Mouse (Mus musculus): Measurements from ENCODE around the gene Sfmbt2. TPM values are rescaled to one million over a fixed set of nuclear protein-coding genes. Genes with fewer than 3 reads are reported as not detected.
A peak's percentile ranks its signal among the peaks of the same experiment; 100 is the strongest.

Sfmbt2 gene
- polyA plus RNA-seq, 1 experiment from 2014 or later: 0.39 TPM

GRCm38 (mm10) chr2:10370687-10371458 lies 563 bp downstream of the Sfmbt2 start:
- 3% methylated on average over 26 of the region's 26 CpGs for WGBS (ENCODE audit: insufficient replicate concordance)
- TF ChIP-seq CTCF (IDR thresholded peaks at IDR 0.05; ENCODE audit: low read depth): no peak
- TF ChIP-seq EP300 (IDR thresholded peaks at IDR 0.05; ENCODE audit: low read depth): no peak
- Histone ChIP-seq H3K27me3 (ENCODE audit: insufficient read depth, low read length) (peaks cover 69% of the 10 kb centered on the region), H3K4me1 (ENCODE audit: insufficient read depth) (peaks cover 26% of the 10 kb centered on the region), H3K27ac (ENCODE audit: low read depth) (no peak overlapping the region), H3K9ac (replicated peaks) (no peak overlapping the region), H3K4me3 (ENCODE audit: low read depth, low read length) (no peak overlapping the region), H3K36me3 (replicated peaks; ENCODE audit: insufficient read depth, low read length) (no peaks in the 10 kb centered on the region), H3K4me2 (ENCODE audit: low read depth, low read length) (no peak overlapping the region), H3K9me3 (ENCODE audit: low read length) (no peaks in the 10 kb centered on the region)
- ATAC-seq: no peak
- no peak for DNase-seq

GRCm38 (mm10) chr2:10371459-10371817 lies 1.1 kb downstream of the Sfmbt2 start:
- H3K27me3 ChIP-seq (ENCODE audit: insufficient read depth, low read length): peaks cover 74% of the 10 kb centered on the region
- no peak for DNase-seq
- no peak for ATAC-seq

GRCm38 (mm10) chr2:10371899-10372298 lies 1.6 kb downstream of the Sfmbt2 start:
- Histone ChIP-seq H3K4me3 (ENCODE audit: low read depth, low read length) (peak overlapping the region; percentile 58), H3K9ac (replicated peaks) (no peak overlapping the region), H3K36me3 (replicated peaks; ENCODE audit: insufficient read depth, low read length) (no peaks in the 10 kb centered on the region), H3K27ac (ENCODE audit: low read depth) (no peak overlapping the region), H3K9me3 (ENCODE audit: low read length) (no peaks in the 10 kb centered on the region), H3K27me3 (ENCODE audit: insufficient read depth, low read length) (peaks cover 74% of the 10 kb centered on the region), H3K4me1 (ENCODE audit: insufficient read depth) (peaks cover 26% of the 10 kb centered on the region), H3K4me2 (ENCODE audit: low read depth, low read length) (peak overlapping the region; percentile 93)
- WGBS (ENCODE audit: insufficient replicate concordance): 3% methylated on average over 12 of the region's 18 CpGs
- TF ChIP-seq EP300 (IDR thresholded peaks at IDR 0.05; ENCODE audit: low read depth): no peak
- TF ChIP-seq CTCF (IDR thresholded peaks at IDR 0.05; ENCODE audit: low read depth): no peak
- DNase-seq: no peak
- ATAC-seq: no peak

More at GRCm38 (mm10) chr2:10371459-10371817, 1.1 kb downstream of the Sfmbt2 start:
- no peak for TF ChIP-seq CTCF (IDR thresholded peaks at IDR 0.05; ENCODE audit: low read depth)
- no peak for TF ChIP-seq EP300 (IDR thresholded peaks at IDR 0.05; ENCODE audit: low read depth)
- Histone ChIP-seq H3K9me3 (ENCODE audit: low read length) (no peaks in the 10 kb centered on the region), H3K36me3 (replicated peaks; ENCODE audit: insufficient read depth, low read length) (no peaks in the 10 kb centered on the region), H3K4me2 (ENCODE audit: low read depth, low read length) (no peak overlapping the region), H3K4me3 (ENCODE audit: low read depth, low read length) (no peak overlapping the region; the same call in 1 of the 2 replicates), H3K9ac (replicated peaks) (no peak overlapping the region), H3K27ac (ENCODE audit: low read depth) (no peak overlapping the region), H3K4me1 (ENCODE audit: insufficient read depth) (peaks cover 26% of the 10 kb centered on the region)
- 4% methylated on average over 16 of the region's 16 CpGs for WGBS (ENCODE audit: insufficient replicate concordance)

GRCm38 (mm10) chr2:10372321-10372723 lies 2.0 kb downstream of the Sfmbt2 start:
- peak overlapping the region; percentile 58 for H3K4me3 ChIP-seq (ENCODE audit: low read depth, low read length)
- H3K4me2 ChIP-seq (ENCODE audit: low read depth, low read length): peak overlapping the region; percentile 93
- peaks cover 70% of the 10 kb centered on the region for H3K27me3 ChIP-seq (ENCODE audit: insufficient read depth, low read length)
- H3K9ac ChIP-seq (replicated peaks): 0 out of 2 replicates have a peak overlapping the region, but pooled peaks have one; percentile 30
- TF ChIP-seq CTCF (IDR thresholded peaks at IDR 0.05; ENCODE audit: low read depth): peak; percentile 22; the same call in 1 of the 2 replicates
- TF ChIP-seq EP300 (IDR thresholded peaks at IDR 0.05; ENCODE audit: low read depth): no peak
- ATAC-seq (peak; percentile 62), DNase-seq (peak; percentile 59)
- H3K4me1 ChIP-seq (ENCODE audit: insufficient read depth): peaks cover 26% of the 10 kb centered on the region
- 1% methylated on average over 31 of the region's 31 CpGs for WGBS (ENCODE audit: insufficient replicate concordance)
- H3K9me3 ChIP-seq (ENCODE audit: low read length): no peaks in the 10 kb centered on the region
- H3K27ac ChIP-seq (ENCODE audit: low read depth): no peak overlapping the region
- no peaks in the 10 kb centered on the region for H3K36me3 ChIP-seq (replicated peaks; ENCODE audit: insufficient read depth, low read length)

- Histone ChIP-seq H3K36me3 (replicated peaks; ENCODE audit: insufficient read depth, low read length) (no peaks in the 10 kb centered on the region), H3K9ac (replicated peaks) (peak overlapping the region; percentile 55; the same call in 1 of the 2 replicates), H3K27ac (ENCODE audit: low read depth) (no peak overlapping the region), H3K4me1 (ENCODE audit: insufficient read depth) (peaks cover 26% of the 10 kb centered on the region), H3K4me2 (ENCODE audit: low read depth, low read length) (peak overlapping the region; percentile 93), H3K9me3 (ENCODE audit: low read length) (no peaks in the 10 kb centered on the region), H3K4me3 (ENCODE audit: low read depth, low read length) (peak overlapping the region; percentile 58), H3K27me3 (ENCODE audit: insufficient read depth, low read length) (peaks cover 69% of the 10 kb centered on the region)
- TF ChIP-seq EP300 (IDR thresholded peaks at IDR 0.05; ENCODE audit: low read depth): no peak
- TF ChIP-seq CTCF (IDR thresholded peaks at IDR 0.05; ENCODE audit: low read depth): no peak
- WGBS (ENCODE audit: insufficient replicate concordance): under 1% methylated on average over 34 of the region's 35 CpGs
- DNase-seq (peak; percentile 29), ATAC-seq (peak; percentile 13; the same call in 1 of the 2 replicates)
Observed at GRCm38 (mm10) chr2:10372776-10373507, 2.6 kb downstream of the Sfmbt2 start.
